Mouse (Mus musculus) liver, embryonic 14.5 days (tissue): ENCODE results near the gene Hexdc. TPM values are rescaled to one million over a fixed set of nuclear protein-coding genes. Genes with fewer than 3 reads are reported as not detected.

Experiments used
- ATAC-seq: fragments of 200-750 bp; cut with Nextera tagmentation; 2 replicates; pipeline ENCODE4 v1.8.0; 2017; ENCODE audit warnings: moderate number of reproducible peaks, mild to moderate bottlenecking, moderate library complexity; ENCODE audit not compliant: insufficient read depth
- DNase-seq, 3 experiments: peaks; one replicate each; pipeline ENCODE4 v3.0.0-alpha.2; 2012 to 2013; ENCODE audit warnings: low read depth in 3 of 3, low spot score in 3 of 3
- H3K27ac ChIP-seq: fragments of 300-500 bp; sonication (generic); 2 replicates; pipeline ENCODE4 v1.5.1; 2014; ENCODE audit warnings: moderate library complexity, mild to moderate bottlenecking, control low read depth, inconsistent platforms
- H3K27me3 ChIP-seq: fragments of 300-500 bp; sonication (generic); 2 replicates; pipeline ENCODE4 v1.6.1; 2014; ENCODE audit warnings: mild to moderate bottlenecking, low read length, moderate library complexity; ENCODE audit not compliant: control insufficient read depth, insufficient read depth
- H3K36me3 ChIP-seq: fragments of 300-500 bp; sonication (generic); replicated peaks from 2 replicates; pipeline ENCODE4 v1.6.1; 2014; ENCODE audit warnings: low read depth; ENCODE audit not compliant: control insufficient read depth, insufficient read depth
- H3K4me1 ChIP-seq, 2 experiments: fragments of 200-500 bp in 1 of 2; fragments of 300-500 bp in 1 of 2; sonication (generic) in 1 of 2; replicated peaks; 2 replicates each; pipeline ENCODE4 v1.6.1; 2012 to 2014; ENCODE audit warnings: antibody characterized with exemption in 1 of 2, inconsistent platforms in 1 of 2, low read length in 1 of 2; ENCODE audit not compliant: control insufficient read depth in 2 of 2, insufficient read depth in 2 of 2
- H3K4me2 ChIP-seq: fragments of 300-500 bp; sonication (generic); 2 replicates; pipeline ENCODE4 v1.6.1; 2014; ENCODE audit warnings: low read depth, mild to moderate bottlenecking, control low read depth, moderate library complexity
- H3K4me3 ChIP-seq, 2 experiments: fragments of 200-500 bp in 1 of 2; fragments of 300-500 bp in 1 of 2; sonication (generic) in 1 of 2; 2 replicates each; pipeline ENCODE4 v1.5.1; 2012 to 2014; ENCODE audit warnings: low read depth in 2 of 2, low read length in 2 of 2, mild to moderate bottlenecking in 2 of 2, control low read depth in 1 of 2, inconsistent platforms in 1 of 2, moderate library complexity in 1 of 2; ENCODE audit not compliant: insufficient read depth in 1 of 2
- H3K9ac ChIP-seq: fragments of 300-500 bp; sonication (generic); replicated peaks from 2 replicates; pipeline ENCODE4 v1.6.1; 2014; ENCODE audit warnings: mild to moderate bottlenecking, control low read depth, moderate library complexity
- H3K9me3 ChIP-seq: fragments of 300-500 bp; sonication (generic); 2 replicates; pipeline ENCODE4 v1.6.1; 2016; ENCODE audit warnings: low read length, mixed read lengths; ENCODE audit not compliant: control insufficient read depth
- CTCF ChIP-seq: IDR thresholded peaks from 2 replicates; pipeline ENCODE4 v1.5.1; 2016; ENCODE audit warnings: antibody characterized with exemption, low read depth, control low read depth
- EP300 ChIP-seq: IDR thresholded peaks from 2 replicates; pipeline ENCODE4 v1.6.1; 2016; ENCODE audit warnings: antibody characterized with exemption, low read depth
- WGBS: fragments of 180-500 bp; shearing (Covaris S2); extraction: QIAGEN DNeasy Blood & Tissue Kit; methylation state at CpG from one replicate; pipeline ENCODE4 v1.1.7; 2014; ENCODE audit not compliant: insufficient replicate concordance; 5-methylcytosine and 5-hydroxymethylcytosine counted together
- polyA plus RNA-seq, 2 experiments: library from polyadenylated mRNA; depleted of rRNA in 1 of 2; stranded (reverse) in 1 of 2; unstranded in 1 of 2; fragments of >200 nt; fragmentation: Nextera tagmentation in 1 of 2; extraction: Ambion mirVana in 1 of 2; gene quantifications; 2 replicates each; pipeline versions ENCODE4 v1.2.1 to v1.2.3; 2012 to 2014

Gene Hexdc
- polyA plus RNA-seq, 2 experiments, result 2.3 to 7.4 TPM

DNA sequence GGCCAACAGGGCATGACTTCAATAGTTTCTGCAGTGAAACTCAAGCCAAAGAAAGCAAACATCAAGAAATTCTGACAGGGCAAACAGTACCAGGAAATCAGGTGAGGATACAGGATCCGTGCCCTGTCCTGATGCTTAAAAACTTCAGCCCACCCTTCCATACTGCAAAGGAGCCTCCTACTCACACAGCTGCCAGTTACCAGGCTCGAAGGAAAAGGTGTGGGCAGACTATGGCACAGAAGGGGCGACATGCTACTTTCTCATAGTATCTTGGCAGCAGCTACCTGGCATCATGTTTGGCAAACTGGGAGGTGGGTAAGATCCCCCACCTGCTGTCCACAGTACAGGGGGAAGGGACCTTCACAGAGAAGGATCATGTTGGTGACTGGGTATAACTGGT is 10.8 kb upstream of the Hexdc start:
- Histone ChIP-seq H3K9ac (no peak overlapping the region), H3K27me3 (no peaks in the 10 kb centered on the region), H3K4me3 (no peak overlapping the region), H3K4me2 (no peak overlapping the region), H3K9me3 (no peaks in the 10 kb centered on the region), H3K4me1 (no peaks in the 10 kb centered on the region), H3K27ac (no peak overlapping the region), H3K36me3 (no peaks in the 10 kb centered on the region)
- DNase-seq (no peak), ATAC-seq (no peak)
- TF ChIP-seq EP300 (no peak), CTCF (no peak)
- 61% methylated on average over 3 of the region's 3 CpGs for WGBS

DNA sequence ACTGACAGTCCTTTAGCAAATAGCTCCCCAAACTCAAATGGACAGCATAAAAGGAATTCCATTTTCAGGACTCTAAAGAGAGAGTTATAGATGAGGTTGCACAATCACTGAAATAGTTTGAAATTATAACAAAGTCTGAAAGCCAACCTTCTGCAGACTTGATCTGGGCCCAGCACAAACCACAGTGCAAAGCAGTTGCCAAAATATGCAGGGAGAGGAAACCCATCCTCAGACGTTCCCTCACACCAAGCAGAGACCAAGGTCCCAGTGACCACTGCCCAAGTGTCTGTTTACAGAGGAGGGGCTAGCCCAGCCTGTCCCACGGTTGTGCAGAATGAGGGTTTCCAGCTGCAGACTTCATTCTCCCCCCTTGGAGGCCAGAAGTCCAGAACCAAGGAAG is 5.6 kb upstream of the Hexdc start:
- no peak for DNase-seq
- Histone ChIP-seq H3K9ac (no peak overlapping the region), H3K9me3 (no peaks in the 10 kb centered on the region), H3K4me3 (no peak overlapping the region), H3K36me3 (no peaks in the 10 kb centered on the region), H3K27ac (no peak overlapping the region), H3K4me2 (no peak overlapping the region), H3K4me1 (peaks cover 0 to 4% of the 10 kb centered on the region in 2 experiments; a peak in 2 of 4 replicates), H3K27me3 (no peaks in the 10 kb centered on the region)
- TF ChIP-seq EP300 (no peak), CTCF (no peak)
- WGBS, result 52% methylated on average over 2 of the region's 2 CpGs
- no peak for ATAC-seq

DNA sequence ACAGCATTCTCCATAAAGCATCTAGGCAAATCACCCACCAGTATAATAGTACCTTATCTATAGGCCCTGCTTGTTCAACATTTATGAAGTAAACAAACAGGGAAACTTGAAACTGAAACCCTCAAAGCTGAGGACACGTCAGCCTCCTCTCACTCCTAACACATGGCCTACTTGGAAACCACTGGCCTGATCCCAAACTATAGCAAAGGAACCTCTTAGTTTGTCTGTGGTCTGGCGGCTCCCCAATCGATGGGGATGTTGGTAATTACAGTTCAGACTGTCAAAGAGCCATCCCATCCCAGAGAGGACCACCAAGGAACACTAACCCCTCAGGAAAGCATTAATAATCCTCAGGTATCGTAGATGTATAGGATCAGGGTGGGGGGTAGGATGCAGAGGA is 4.4 kb upstream of the Hexdc start:
- Histone ChIP-seq H3K9me3 (no peaks in the 10 kb centered on the region), H3K36me3 (no peaks in the 10 kb centered on the region), H3K27me3 (no peaks in the 10 kb centered on the region), H3K9ac (no peak overlapping the region), H3K27ac (no peak overlapping the region), H3K4me3 (no peak overlapping the region), H3K4me1 (peaks cover 0 to 7% of the 10 kb centered on the region in 2 experiments; a peak in 2 of 4 replicates), H3K4me2 (no peak overlapping the region)
- 61% methylated on average over 4 of the region's 4 CpGs for WGBS
- ATAC-seq (no peak), DNase-seq (no peak)
- TF ChIP-seq EP300, result no peak
- no peak for TF ChIP-seq CTCF

DNA sequence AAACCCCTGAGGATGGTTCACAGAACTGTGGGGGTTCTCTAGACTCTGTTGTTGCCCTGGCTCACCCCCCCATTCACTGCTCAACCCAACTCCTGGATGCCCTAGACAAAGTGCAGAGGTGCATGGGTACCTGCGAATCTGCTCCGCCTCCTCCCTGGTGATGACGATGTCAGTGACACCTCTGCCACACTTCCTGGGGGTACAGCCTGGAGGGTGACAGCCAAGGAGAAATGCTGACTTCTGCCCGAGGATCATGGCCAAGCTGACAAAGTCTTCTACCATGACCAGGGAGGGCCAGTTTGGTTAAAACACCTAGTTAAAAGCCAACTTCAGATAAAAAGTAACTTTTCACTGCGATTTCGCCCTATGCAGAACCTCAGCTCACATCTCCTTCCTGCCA is 3.5 kb upstream of the Hexdc start:
- H3K9me3 ChIP-seq, result no peaks in the 10 kb centered on the region

DNA sequence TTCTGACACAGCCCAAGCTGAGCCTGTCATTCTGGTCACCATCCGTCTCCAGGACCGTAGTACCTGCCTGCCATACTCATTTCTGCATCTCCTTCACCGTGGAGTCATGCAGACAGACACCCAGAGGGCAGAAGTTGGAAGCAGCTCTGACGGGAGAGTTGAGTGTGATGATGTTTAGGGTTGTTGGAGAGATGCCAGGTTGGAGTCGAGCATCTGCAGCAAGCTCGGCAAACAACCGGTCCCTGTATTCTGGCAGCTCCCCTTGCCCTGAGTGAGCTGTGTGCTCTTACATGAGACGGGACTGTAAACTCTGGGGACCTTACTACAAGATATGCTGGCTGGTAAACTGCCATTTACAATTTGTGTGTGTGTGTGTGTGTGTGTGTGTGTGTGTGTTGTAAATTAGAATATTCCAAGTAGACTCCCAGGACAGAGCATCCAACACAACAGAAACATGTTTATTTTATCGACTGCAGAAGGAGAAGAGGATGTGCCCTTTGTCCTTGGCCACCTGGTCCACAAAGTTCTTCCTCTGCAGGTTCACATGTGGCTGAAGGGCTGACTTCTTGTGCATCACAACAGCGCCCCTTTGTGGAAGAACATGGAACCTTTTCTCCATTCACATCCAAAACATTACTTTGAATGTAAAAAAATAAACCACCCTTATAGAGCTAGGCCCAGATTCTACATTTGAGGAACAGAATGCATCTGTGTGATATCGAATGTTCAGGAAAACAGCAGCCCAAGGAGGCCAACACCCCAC is 2.6 kb upstream of the Hexdc start:
- 63% methylated on average over 11 of the region's 11 CpGs for WGBS

More for the DNA sequence above, 3.5 kb upstream of the Hexdc start:
- H3K4me1 ChIP-seq, result peaks cover 0 to 10% of the 10 kb centered on the region in 2 experiments; a peak in 3 of 4 replicates
- no peak overlapping the region for H3K27ac ChIP-seq
- no peak overlapping the region for H3K4me2 ChIP-seq
- H3K36me3 ChIP-seq, result no peaks in the 10 kb centered on the region
- no peaks in the 10 kb centered on the region for H3K27me3 ChIP-seq
- WGBS, result 77% methylated on average over 6 of the region's 6 CpGs
- DNase-seq, result no peak
- no peak for ATAC-seq
- H3K4me3 ChIP-seq, result no peak overlapping the region
- TF ChIP-seq CTCF (no peak), EP300 (no peak)
- H3K9ac ChIP-seq, result no peak overlapping the region

More for the DNA sequence above, 2.6 kb upstream of the Hexdc start:
- no peak overlapping the region for H3K4me3 ChIP-seq
- DNase-seq, result peak; percentile 17 to 38 (median 26)
- no peaks in the 10 kb centered on the region for H3K27me3 ChIP-seq
- H3K4me1 ChIP-seq, result peaks cover 0 to 10% of the 10 kb centered on the region in 2 experiments; a peak in 3 of 4 replicates
- H3K4me2 ChIP-seq, result no peak overlapping the region
- H3K9me3 ChIP-seq, result no peaks in the 10 kb centered on the region
- no peak overlapping the region for H3K27ac ChIP-seq
- no peak for TF ChIP-seq EP300
- peak; percentile 71 for TF ChIP-seq CTCF
- ATAC-seq, result no peak
- H3K36me3 ChIP-seq, result no peaks in the 10 kb centered on the region
- H3K9ac ChIP-seq, result no peak overlapping the region; the same call in 1 of the 2 replicates
